Mouse (Mus musculus) forebrain, postnatal 0 days (tissue): ENCODE data around the gene Lhfpl5. TPM values are rescaled to one million over a fixed set of nuclear protein-coding genes. Genes with fewer than 3 reads are reported as not detected.

Source experiments
- ATAC-seq: fragments of 200-750 bp; cut with Nextera tagmentation; 2 replicates; pipeline ENCODE4 v1.8.0; 2017; ENCODE audit warnings: mild to moderate bottlenecking, moderate library complexity
- DNase-seq: peaks from one replicate; pipeline ENCODE4 v3.0.0-alpha.2; 2015
- H3K27ac ChIP-seq: fragments of 300-500 bp; sonication (generic); 2 replicates; pipeline ENCODE4 v1.5.1; 2014; ENCODE audit warnings: low read depth, mild to moderate bottlenecking, antibody characterized with exemption, low read length, moderate library complexity, mixed read lengths
- H3K27me3 ChIP-seq: fragments of 300-500 bp; sonication (generic); 2 replicates; pipeline ENCODE4 v1.6.1; 2014; ENCODE audit warnings: mild to moderate bottlenecking, low read length, mixed read lengths; ENCODE audit not compliant: insufficient read depth
- H3K36me3 ChIP-seq: fragments of 300-500 bp; sonication (generic); 2 replicates; pipeline ENCODE4 v1.6.1; 2014; ENCODE audit warnings: mild to moderate bottlenecking, moderate library complexity; ENCODE audit not compliant: insufficient read depth
- H3K4me1 ChIP-seq: fragments of 300-500 bp; sonication (generic); 2 replicates; pipeline ENCODE4 v1.6.1; 2014; ENCODE audit warnings: antibody characterized with exemption; ENCODE audit not compliant: insufficient read depth
- H3K4me2 ChIP-seq: fragments of 300-500 bp; sonication (generic); 2 replicates; pipeline ENCODE4 v1.6.1; 2014; ENCODE audit warnings: low read depth, mild to moderate bottlenecking, moderate library complexity
- H3K4me3 ChIP-seq: fragments of 300-500 bp; sonication (generic); 2 replicates; pipeline ENCODE4 v1.5.1; 2014; ENCODE audit warnings: low read depth, low read length, mixed read lengths
- H3K9ac ChIP-seq: fragments of 300-500 bp; sonication (generic); 2 replicates; pipeline ENCODE4 v1.6.1; 2014; ENCODE audit warnings: mild to moderate bottlenecking
- H3K9me3 ChIP-seq: fragments of 300-500 bp; sonication (generic); 2 replicates; pipeline ENCODE4 v1.6.1; 2016; ENCODE audit warnings: low read length
- CTCF ChIP-seq: sonication (generic); IDR thresholded peaks from 2 replicates; pipeline ENCODE4 v1.5.1; 2016; ENCODE audit warnings: antibody characterized with exemption, control low read depth, low read depth
- WGBS: fragments of 180-500 bp; shearing (Covaris S2); extraction: QIAGEN DNeasy Blood & Tissue Kit; methylation state at CpG from one replicate; pipeline ENCODE4 v1.1.7; 2014; 5-methylcytosine and 5-hydroxymethylcytosine counted together
- polyA plus RNA-seq: library from polyadenylated mRNA; unstranded; fragments of >200 nt; fragmentation: Nextera tagmentation; extraction: Ambion mirVana; gene quantifications from 2 replicates; pipeline ENCODE4 v1.2.1, GENCODE M21; 2015
- total RNA-seq: library from RNA; depleted of rRNA; stranded (reverse); fragments of >200 nt; gene quantifications from 2 replicates; pipeline ENCODE4 v1.2.3, GENCODE M21; 2014

Lhfpl5 gene
- total and polyA plus RNA-seq, 2 experiments from 2014 or later = 11.9 to 13.2 TPM

GRCm38 (mm10) chr17:28592998-28593397, 17.6 kb downstream of the Lhfpl5 start:
- 22% methylated on average over 4 of the region's 4 CpGs for WGBS
- Histone ChIP-seq H3K4me2 (no peak overlapping the region), H3K9me3 (no peaks in the 10 kb centered on the region), H3K4me3 (no peak overlapping the region), H3K27me3 (no peaks in the 10 kb centered on the region), H3K27ac (no peak overlapping the region), H3K9ac (no peak overlapping the region), H3K36me3 (peaks cover 84% of the 10 kb centered on the region), H3K4me1 (no peaks in the 10 kb centered on the region)
- ATAC-seq = peak; percentile 83
- peak; percentile 89 for TF ChIP-seq CTCF
- peak; percentile 80 for DNase-seq

- H3K27ac ChIP-seq = no peak overlapping the region
- H3K9ac ChIP-seq = no peak overlapping the region
- no peak for DNase-seq
- no peak for ATAC-seq
- H3K9me3 ChIP-seq = no peaks in the 10 kb centered on the region
- TF ChIP-seq CTCF = no peak
- H3K4me2 ChIP-seq = no peak overlapping the region
- no peaks in the 10 kb centered on the region for H3K27me3 ChIP-seq
- no peaks in the 10 kb centered on the region for H3K4me1 ChIP-seq
- no peak overlapping the region for H3K4me3 ChIP-seq
- H3K36me3 ChIP-seq = peaks cover 83% of the 10 kb centered on the region
- WGBS = 80% methylated on average over 4 of the region's 4 CpGs
These were observed 18.5 kb downstream of the Lhfpl5 start for GRCm38 (mm10) chr17:28593965-28594364.

DNA sequence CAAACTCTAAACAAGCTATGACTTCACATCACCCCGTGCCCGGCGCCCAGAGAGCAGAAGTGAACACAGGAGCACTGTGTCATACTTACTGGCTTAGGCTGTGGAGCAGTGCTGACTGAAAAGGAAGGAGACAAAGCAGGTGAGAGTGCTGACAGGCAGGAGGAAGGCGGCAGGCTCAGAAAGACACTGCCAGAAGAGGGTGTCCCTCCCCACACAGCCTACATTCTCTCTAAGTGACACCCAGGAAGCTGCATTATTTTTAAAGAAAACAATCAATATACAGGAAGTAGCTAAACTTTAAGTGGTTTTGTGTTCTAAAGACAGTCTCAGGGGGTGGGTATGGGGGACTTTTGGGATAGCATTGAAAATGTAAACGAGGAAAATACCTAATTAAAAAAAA, 25.3 kb downstream of the Lhfpl5 start:
- Histone ChIP-seq H3K9me3 (no peaks in the 10 kb centered on the region), H3K27ac (no peak overlapping the region), H3K27me3 (no peaks in the 10 kb centered on the region), H3K4me2 (no peak overlapping the region), H3K36me3 (peaks cover 86% of the 10 kb centered on the region), H3K9ac (no peak overlapping the region), H3K4me3 (no peak overlapping the region), H3K4me1 (no peaks in the 10 kb centered on the region)
- ATAC-seq (no peak), DNase-seq (no peak)
- TF ChIP-seq CTCF = no peak
- WGBS = 88% methylated on average over 5 of the region's 5 CpGs

DNA sequence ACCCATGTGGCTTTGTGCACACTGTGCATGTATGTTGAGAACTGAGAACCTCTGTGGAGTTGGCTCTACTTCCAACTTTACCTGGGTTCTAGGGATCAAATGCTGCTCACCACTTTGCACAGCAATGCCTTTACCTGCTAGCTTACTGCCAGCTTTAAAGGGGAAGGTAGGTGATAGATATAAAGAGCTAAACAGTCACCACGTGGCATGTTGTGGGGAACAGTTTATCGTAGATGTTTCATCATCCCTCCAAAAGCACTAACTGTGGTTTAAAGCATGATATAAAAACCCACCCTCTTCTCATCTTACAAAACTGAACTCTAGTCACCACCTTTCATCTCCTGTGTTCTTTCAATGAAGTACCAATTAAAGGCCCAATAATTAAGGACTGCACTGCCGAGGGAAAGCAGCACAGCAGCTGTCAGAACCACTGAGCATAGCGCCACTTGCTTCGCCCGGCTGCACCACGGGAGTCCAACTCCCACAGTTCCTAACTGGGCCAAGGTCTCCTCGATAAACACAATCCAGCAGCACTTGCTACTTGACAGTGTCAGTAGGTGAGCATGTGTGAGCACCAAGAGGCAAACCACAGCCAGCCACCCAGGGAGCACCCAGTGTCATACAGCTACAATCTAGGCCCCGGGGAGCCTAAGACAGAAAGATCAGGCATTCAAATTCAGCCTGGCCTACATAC, 26.3 kb downstream of the Lhfpl5 start:
- Histone ChIP-seq H3K9me3 (no peaks in the 10 kb centered on the region), H3K27ac (no peak overlapping the region), H3K27me3 (no peaks in the 10 kb centered on the region), H3K4me1 (no peaks in the 10 kb centered on the region), H3K4me3 (no peak overlapping the region), H3K36me3 (peaks cover 81% of the 10 kb centered on the region), H3K9ac (no peak overlapping the region), H3K4me2 (no peak overlapping the region)
- 70% methylated on average over 9 of the region's 9 CpGs for WGBS
- ATAC-seq (no peak), DNase-seq (no peak)
- no peak for TF ChIP-seq CTCF

DNA sequence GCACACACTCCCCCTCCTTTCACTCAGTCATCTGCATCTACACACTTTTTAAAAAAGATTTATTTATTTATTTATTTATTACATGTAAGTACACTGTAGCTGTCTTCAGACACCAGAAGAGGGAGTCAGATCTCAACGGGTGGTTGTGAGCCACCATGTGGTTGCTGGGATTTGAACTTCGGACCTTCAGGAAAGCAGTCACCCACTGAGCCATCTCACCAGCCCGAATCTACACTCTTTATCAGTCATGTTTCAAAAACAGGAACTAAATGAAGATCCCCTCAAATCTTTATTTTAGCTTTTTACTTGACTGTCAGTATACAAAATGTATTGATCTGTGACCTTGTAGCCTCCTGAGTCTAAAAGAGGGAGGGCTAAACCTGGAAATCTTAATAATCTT, 34.1 kb downstream of the Lhfpl5 start:
- H3K4me3 ChIP-seq = no peak overlapping the region
- peaks cover 30% of the 10 kb centered on the region for H3K36me3 ChIP-seq
- no peak for TF ChIP-seq CTCF
- H3K27me3 ChIP-seq = no peaks in the 10 kb centered on the region
- 82% methylated on average over 3 of the region's 3 CpGs for WGBS
- H3K4me2 ChIP-seq = no peak overlapping the region
- no peaks in the 10 kb centered on the region for H3K4me1 ChIP-seq
- H3K27ac ChIP-seq = no peak overlapping the region
- ATAC-seq (no peak), DNase-seq (no peak)
- no peaks in the 10 kb centered on the region for H3K9me3 ChIP-seq
- no peak overlapping the region for H3K9ac ChIP-seq

- Histone ChIP-seq H3K4me2 (no peak overlapping the region), H3K9ac (no peak overlapping the region), H3K27me3 (no peaks in the 10 kb centered on the region), H3K36me3 (peaks cover 21% of the 10 kb centered on the region), H3K4me1 (no peaks in the 10 kb centered on the region), H3K9me3 (no peaks in the 10 kb centered on the region), H3K4me3 (no peak overlapping the region), H3K27ac (no peak overlapping the region)
- no peak for ATAC-seq
- DNase-seq = no peak
- 81% methylated on average over 2 of the region's 2 CpGs for WGBS
- TF ChIP-seq CTCF = no peak
These were observed 37.2 kb downstream of the Lhfpl5 start for GRCm38 (mm10) chr17:28612603-28613002.

GRCm38 (mm10) chr17:28613096-28613495, 37.7 kb downstream of the Lhfpl5 start:
- Histone ChIP-seq H3K4me3 (no peak overlapping the region), H3K36me3 (peaks cover 16% of the 10 kb centered on the region), H3K9ac (no peak overlapping the region), H3K4me2 (no peak overlapping the region), H3K27ac (no peak overlapping the region), H3K4me1 (no peaks in the 10 kb centered on the region), H3K9me3 (no peaks in the 10 kb centered on the region), H3K27me3 (no peaks in the 10 kb centered on the region)
- WGBS = 84% methylated on average over 6 of the region's 6 CpGs
- DNase-seq (no peak), ATAC-seq (no peak)
- no peak for TF ChIP-seq CTCF
